Mouse (Mus musculus): ENCODE results near the gene Mtg1.
"Not testable (repeated sequence)": the region's sequence is repeated elsewhere in the genome, so short reads cannot be mapped to it uniquely, and the experiment has no call there.

The Mtg1 gene

DNA sequence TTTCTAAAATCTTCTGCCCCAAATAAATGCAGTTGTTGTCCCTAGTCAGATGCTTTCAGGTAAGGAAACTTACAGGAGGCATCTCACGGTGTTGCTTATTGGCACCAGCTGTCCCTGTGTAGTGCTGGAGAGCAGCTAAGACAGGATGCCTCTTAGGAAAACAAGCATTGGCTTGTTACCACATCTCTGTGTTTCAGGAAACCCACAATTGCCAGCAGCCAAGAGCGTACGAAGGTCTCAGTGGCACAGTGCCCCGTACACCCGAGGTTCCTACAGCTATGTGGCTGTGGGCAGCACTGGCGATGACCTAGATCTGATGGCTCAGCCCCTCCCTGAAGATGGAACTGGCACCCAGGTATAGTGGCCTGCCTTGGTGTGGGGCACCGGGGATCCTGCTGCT is 5.2 kb upstream of the Mtg1 start:
- DNase-seq: not testable (repeated sequence)

DNA sequence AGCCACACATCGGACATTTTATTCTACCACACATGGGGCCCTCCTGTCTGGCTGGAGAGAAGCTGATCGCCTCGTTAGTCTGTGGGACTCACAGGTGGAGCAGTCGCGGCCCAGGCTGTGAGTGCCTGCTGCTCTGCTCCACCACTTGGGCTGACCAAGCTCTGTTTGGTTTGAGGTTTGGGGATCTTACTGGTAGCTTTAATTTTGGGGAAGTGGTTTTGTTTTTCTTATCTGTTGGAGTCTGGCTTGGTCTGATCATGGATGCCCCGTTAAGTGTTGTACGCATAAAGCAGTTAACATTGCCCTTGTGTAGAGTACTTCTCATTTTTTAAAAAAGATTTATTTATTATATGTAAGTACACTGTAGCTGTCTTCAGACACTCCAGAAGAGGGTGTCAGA is 3.3 kb upstream of the Mtg1 start:
- DNase-seq: not testable (repeated sequence)

DNA sequence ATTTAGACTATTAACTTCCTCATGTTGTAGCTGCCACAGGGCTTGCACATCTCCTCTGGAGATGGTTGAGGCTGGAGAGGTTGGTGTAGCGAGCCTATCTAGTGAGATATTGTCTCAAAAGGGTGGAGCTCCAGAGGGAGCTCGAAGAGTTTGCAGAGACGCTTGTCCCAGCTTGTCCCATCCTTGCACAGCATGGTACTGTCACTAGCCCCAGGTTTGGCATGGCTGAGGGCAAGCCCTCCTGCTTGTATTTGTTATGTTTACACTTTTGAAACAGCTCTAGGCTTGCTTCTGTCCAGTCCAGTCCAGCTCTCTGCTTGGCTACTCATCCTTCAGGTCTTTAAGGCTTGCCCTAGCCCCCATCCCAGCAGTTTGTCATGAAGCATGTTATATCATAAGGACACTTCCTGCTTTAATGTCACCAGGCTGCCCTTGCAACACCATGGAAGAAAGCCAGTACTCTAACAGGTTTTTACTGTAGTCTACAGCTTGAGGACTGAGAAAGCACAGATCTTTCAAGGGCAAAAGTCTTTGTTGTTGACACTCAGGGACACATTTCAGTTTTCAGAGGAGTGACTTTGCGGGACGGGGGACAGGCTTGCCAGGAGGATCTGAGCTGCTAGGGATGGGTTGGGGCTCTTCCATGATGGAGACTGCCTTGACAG is 2.1 kb upstream of the Mtg1 start:
- no peak for DNase-seq

DNA sequence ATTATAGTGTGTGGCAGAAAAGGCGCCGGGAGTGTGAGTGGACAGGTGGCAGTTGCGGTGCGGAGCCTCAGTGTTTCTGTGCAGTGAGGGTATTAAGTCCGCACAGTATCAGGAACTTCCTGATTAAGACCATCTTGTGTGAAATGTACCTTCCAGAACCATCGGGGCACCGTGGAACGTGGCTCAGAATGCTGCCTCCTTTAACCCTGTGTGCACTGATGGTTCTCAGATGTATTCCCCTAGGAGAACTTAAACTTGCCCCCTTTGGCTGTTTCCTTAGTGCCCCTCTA is 602 bp downstream of the Mtg1 start:
- DNase-seq: no peak

DNA sequence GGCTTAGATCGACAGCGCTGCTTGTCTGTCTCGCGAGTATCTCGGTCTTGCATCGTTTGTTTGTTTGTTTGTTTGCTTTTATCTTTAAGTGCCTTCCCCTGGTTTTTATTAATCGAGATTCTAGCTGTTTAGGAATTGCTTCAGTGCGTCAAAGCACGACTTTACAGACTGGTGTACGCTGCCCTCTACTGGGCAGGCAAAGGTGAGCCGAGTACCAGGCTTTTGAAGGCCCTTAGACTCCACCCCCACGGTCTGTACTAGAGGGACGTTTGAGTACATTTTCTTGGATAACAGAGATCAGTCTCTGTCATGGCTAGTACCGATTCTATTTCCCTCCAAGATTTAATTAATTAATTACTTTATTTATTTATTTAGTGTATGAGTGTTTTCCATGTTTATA is 4.0 kb downstream of the Mtg1 start:
- peak; percentile 73 to 85 for DNase-seq

DNA sequence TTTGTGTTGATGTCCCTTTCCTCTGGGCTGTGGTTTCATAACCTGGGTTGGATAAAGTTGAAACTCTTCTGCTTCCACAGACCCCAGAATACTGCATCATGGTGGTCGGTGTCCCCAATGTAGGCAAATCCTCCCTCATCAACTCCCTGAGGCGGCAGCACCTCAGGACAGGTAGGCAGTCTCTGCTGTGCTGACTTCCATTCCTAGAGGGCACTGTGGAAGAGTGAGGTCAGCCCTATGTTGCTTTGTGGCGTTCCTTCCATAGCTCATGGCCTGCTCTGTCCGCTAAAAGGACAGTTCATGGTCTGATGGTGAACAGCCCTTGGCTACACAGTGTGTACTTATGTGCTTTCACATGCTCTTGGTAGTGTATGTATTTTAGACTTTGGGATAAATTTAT is 7.2 kb downstream of the Mtg1 start:
- DNase-seq: no peak

DNA sequence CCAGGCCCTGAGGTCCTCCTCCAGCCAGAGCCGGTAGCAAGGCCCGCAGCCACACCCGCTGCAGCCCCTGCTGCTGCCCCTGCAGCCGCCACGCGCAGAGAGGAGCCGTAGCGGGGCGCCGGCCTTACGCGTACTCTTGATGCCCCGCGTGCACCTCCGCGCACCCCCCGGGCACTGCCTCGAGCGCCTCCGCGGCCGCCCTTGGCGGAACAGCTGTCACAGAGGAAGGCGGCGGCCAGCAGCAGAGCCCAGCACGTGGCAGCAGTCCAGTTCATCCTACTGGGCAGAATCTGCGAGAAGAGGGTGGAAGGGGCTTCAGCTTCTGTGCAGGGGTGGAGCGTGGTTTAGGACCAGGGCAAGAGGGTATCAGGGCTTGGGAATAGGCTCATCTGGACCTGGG is 16.0 kb downstream of the Mtg1 start:
- DNase-seq: peak in 1 of 2 experiments; percentile 42

DNA sequence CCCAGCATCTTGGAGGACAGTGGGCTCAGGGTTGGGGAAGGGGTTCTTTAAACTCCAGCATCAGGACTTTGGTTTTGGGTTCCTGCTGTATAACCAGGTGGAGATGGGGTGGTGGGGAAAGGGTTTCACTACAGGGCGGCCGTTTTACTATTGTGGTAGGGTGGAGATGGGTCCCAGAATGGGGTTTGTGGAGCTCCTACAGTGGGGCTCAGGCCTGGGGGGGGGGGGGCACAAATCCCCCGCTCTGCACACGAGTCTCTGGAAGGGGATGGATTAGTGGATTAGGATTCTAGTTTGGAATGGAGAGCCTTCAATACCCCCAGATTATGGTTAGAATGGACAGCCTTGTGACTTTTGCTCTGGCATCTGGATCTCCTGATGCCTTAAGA is 16.5 kb downstream of the Mtg1 start:
- no peak for DNase-seq

DNA sequence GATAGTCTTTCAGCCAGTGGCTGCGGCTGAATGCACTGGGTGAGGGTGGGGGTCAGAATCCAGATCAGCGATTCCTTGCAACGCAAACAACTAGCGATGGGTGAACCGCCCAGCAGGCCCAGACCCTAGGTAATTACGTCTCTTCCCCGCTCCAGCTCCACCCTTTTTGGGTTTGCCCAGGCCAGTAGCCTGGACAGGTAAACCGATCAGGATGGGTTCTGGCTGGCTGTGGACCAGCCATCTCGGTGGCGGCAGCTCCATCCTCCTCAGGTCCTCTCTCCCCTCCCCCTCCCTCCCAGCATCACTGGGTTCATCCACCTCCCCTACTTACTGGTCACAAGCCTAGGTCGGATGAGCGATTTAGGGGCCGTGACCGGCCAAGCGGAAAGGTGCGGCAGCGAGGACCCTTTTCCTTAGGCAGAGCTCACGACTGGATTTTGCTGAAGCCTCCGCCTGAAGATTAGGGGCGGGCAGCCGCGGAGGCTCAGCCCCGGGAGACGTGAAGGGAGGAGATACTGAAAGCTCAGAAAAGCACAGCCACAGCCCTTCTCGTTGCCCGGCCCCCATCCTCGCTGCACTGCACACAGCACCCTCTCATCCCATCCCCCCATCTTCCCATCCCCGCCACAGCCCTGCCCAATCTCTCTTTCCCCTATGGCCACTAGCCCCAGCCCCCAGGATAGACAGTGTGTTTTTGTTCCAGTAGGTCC is 17.0 kb downstream of the Mtg1 start, which contains the start of gene Sprn:
Gene Sprn, minus strand, starts transcription at position 660 of the 710 bp plus-strand sequence.
- DNase-seq: no peak

DNA sequence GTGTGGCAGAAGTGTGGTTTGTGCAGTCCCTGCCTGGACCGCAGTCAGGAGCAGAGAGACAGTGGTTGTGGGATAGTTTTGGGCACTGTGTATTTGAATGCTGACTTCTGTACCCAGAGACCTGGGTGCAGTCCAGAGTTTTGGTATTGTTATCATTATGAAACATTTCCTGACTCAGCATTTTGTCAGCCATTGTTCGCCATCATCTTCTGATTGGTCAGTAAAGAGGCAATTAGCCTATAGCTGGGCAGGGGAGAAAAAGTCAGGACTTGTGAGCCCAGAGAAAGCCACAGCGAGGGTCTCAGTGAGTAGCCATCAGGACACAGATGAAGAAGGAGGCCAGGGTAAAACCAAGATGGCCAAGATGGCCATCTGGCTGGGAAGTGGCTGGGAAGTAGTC is 23.0 kb downstream of the Mtg1 start:
- no peak for DNase-seq

DNA sequence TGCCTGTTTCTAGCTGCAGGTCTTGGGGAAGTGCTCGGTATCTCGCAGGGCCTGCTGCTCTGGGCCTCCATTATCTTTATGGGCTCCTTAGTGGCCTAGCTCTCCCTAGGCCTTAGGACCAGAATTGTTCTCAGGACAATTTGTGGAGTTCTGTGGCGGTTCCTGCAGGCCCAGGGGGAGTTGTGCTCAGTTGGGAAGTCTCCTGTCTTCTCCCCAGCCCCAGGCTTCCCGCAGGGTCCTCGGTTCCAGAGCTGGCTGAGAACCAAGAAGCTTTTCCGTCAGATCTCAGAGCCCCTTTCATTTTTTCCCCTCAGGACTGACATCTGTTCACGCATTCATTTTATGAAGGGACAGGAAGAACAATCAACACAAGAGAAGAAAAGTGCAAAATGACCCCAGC is 27.3 kb downstream of the Mtg1 start, which contains the start of gene Olfr522:
Gene Olfr522, minus strand, starts transcription at position 101 of the 400 bp plus-strand sequence.
- no peak for DNase-seq

DNA sequence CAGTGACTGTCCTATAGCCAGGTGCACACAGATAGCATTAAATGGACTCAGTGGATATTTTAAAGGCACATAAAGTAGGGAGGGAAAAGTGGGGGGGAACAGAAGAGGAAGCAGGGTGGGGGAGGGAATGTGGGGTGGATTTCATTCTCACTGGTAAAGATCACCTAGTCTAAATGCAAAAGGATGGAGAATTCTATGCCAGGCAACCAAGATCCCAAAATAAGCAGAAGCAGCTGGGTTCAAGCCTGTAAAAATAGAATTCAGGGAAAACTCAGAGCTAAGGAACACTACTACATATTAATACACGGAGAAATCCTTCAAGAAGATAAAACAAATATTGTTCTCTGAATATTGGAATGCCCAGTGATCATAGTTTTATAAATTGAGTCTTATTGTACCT is 30.6 kb downstream of the Mtg1 start:
- no peak for DNase-seq

DNA sequence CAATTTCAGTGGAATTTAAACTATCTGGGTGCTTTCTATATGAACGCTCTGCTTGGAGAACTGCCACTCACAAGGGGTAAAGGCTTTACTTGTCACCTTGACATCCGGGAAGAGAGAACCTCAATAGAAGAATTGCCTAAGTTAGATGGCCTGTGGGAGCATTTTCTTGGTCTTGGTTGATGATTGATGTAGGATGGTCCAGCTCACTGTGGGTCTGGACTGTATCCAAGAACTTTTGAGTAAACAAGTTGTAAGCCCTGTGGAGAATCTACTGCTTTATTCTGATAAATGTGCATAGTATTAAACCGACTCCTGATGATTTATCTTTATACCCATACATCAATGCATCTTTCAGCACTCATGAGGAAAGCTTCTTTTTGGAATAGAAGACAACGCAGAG is 32.0 kb downstream of the Mtg1 start:
- DNase-seq: peak in 1 of 2 experiments; percentile 49

DNA sequence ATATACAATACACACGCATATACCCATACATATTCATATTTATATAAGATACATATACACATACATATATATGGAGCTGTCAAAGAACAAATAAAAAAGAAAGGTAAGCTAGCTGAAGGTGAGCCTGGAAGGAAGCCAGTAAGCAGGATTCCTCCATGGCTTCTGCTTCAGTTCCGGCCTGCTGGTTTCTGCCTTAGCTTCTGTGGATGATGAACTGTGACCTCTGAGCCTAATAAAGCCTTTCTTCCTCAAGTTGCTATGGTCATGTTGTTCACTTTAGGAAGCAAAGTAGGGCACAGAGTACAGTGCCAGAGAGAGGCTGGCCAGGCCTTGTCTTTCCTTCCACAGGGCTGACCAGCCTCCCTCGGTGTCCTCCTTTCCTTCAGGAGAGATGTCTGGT is 33.5 kb downstream of the Mtg1 start:
- DNase-seq: peak; percentile 51 to 60

DNA sequence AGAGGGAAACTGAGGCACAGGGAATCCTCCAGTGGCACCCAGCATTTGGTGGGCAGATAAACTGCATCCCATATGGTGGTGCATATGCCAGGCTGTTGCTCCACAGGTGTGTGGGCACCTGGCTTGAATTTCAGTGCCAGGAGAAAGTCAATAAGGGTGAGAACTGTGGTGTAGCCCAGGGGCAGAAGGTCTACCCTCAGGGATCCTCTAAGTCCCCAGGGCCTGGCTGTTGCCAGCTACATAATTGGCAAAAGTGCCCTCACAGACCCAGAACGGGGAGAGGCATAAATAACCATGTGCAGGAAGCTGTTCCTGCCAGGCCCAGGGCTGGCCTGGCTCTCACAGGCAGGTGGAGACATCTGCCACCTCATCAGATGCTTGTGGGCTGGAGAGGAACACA is 35.6 kb downstream of the Mtg1 start, which contains the start of gene Olfr523:
Gene Olfr523, plus strand, starts transcription at position 282 of the 400 bp plus-strand sequence.
- no peak for DNase-seq

DNA sequence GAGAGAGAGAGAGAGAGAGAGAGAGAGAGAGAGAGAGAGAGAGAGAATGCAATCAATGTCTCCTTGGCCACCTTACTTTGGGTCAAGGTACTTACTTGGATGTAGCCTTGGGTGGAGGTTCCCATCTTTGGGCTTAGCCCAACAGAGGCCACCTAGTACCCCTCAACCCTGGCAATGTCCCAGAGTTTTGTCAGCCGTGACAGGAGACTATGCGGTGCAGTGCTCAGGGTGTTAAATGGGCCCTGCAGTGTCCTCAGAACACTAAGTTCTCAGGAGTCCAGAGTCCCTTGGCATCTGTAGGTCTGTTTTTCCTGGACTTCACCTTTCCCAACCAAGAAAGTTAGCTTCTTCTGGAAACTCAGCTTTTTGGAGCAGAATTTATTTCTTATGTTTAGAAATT is 41.8 kb downstream of the Mtg1 start:
- DNase-seq: peak; percentile 89 to 90

DNA sequence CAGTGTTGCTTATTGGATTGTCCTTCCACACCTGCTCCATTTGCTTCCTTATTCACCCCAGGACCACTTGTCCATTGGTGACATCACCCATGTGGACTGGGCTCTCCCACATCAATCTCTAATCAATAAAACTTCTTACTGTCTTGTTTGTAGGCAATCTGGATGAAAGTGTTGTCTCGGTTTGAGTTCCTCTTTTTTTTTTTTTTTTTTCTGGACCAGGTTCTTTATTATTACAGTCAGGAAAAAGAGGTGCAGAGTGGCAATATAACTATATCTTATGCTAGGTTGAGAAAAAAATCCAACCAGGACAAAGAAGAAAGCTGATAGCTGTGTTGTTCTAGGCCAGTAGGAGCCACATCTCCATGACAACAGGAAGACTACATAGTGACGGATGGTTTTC is 43.3 kb downstream of the Mtg1 start:
- DNase-seq: no peak

DNA sequence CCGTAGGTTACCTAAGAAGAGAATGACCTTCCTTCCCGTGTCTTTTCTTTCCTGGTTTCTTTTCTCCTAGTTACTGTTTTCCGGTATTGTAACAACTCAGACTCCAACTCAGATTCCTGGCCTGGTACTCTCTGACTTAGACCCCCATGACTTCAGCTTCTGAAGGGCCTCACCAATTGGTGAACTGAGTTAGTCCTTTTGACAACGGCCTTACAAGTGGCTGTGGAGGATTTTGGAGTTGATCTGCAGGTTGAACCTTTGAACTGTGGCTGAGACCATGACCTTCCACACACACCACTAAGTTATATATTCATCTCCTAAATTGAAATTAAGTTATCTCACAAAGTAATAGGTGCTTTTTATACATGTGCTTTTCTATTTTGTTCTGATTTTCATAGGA is 46.8 kb downstream of the Mtg1 start:
- DNase-seq: no peak

DNA sequence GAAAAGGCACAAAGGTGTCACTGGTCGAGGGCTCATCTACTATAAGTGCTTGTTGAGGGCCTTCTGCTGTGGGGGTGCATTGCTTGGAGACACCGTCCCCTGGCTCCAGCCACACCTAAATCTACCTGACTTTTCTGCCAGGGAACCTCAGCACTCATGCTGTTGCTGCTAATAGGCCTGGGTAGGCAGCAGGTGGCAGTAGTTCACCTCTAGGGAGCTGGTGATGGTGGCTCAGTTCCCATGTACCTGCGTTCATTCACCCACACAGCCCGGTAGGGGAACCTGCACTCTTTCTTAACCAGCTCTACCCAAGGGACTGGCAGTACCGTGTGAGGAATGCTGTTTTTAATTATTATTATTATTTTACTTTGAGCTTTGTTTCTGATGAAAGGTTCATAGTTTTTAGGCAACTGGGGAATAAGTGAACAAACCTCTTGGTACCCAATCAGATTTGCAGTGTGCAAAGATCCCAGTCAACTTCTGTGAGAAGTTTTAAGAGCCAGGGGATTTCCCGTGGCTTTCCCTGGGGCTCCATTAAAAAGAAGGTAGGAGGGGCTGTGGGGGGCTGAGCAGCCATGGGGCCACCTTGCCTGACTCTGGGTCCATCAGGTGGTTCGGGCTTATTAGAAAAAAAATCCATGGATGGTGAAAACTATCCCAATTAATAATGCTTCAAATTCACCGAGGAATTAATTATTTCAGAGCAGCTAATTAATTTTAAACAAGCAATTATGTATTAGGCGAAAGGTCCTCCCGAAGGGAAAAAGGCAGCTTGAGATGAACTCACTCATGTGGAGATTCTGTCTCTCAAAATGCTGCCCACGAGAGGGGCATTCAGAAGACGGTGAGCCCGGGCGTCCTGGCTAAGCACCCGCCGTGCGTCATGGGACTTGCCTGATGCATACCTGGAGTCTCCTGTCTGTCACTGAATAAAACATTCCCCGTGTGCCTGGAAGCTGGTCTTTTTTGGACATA is 49.6 kb downstream of the Mtg1 start:
- peak; percentile 75 to 85 for DNase-seq

DNA sequence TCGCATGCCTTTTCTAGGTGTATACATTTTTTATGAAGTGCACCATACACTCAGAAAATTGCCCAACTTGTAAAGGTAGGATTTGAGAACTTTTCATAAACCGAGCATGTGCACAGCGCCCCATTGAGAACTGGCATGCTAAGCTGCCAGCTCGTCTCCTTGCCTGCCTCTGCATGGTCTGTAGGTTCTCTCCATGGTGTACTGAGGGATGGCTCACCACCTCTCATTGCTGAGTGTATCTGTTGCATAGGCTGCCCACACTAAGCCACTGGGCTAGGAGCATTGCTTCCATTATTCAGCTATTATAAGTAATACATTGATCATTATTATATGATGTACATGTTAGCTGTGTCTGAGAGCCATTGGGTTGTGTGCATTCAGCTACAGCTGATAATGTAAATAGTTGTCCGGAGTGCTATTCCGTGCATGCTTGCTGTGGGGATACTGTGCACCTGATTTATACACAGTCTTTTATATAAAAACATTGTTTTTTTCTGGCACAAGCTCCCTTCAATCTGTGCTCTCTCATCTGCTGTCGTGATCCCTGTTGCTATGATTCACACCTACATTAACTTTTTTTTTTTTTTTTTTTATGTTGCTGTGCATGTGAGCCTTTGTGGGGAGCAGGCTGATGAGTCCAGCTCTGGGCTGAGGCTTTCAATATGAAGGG is 50.5 kb downstream of the Mtg1 start:
- DNase-seq: no peak

DNA sequence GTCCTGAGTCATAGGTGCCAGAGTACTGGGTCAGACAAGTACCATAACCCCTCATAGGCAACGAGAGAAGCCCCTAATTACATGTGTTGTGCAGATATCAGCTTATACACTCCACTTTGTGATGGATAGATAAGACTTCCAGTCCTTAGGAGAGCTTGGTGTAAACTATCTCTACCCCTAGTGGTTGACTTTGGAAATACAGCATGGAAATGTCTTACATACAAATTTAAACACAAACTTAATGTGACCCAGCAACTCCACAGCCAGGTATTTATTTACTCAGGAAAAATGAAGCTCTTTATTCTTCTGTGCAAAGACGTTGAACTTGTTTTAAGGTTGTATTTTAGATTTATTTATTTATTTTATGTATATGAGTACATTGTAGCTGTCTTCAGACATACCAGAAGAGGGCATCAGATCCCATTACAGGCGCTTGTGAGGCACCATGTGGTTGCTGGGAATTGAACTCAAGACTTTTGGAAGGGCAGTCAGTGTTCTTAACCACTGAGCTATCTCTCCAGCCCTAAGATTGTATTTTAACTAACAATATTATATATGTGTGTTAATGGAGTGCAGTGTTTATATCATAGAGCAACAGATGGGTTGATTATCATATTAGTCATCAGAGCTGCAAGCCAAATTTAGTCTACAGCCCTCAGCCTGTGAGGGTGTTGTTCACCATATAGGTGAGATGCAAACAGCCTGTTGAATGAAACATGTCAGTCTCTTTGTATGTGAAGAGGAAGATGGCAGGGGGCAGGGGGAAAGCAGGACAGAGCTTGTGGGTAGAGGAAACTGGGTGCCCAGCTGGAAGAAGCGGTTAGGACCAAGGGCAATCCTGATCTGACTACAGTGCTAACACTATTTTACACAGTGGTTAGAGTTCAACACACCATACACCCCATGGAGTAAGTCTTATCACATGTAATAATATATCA is 51.3 kb downstream of the Mtg1 start:
- no peak for DNase-seq

DNA sequence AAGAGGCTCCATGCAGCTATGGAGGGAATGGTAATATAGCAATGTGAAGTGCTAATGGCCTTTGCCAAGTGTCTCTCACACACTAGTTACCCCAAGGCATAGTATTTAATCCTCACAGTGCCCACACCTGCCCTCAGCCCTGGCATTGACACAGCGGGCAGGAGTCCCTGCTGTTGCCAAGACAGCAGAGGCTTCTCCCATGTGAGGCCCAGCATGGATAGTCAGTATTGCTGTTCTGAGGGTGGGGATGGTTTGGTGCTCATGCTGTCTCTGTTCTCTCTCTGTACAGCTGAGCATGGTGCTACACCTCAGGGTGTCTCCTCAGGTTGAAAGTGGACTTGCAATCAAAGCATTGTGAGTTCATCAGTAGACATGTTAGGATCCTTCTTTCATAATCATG is 53.1 kb downstream of the Mtg1 start:
- DNase-seq: no peak
